Mouse (Mus musculus): ENCODE measurements around the gene Cluh. TPM values are rescaled to one million over a fixed set of nuclear protein-coding genes. Genes with fewer than 3 reads are reported as not detected.

Cluh gene
- polyA plus RNA-seq, 1 experiment from 2014 or later, result 39.7 TPM

Other genes with a start within 250 kb of the Cluh start
- 4.3 and 4.7 TPM in 2 replicates for gene Rap1gap2, start 38.6 kb upstream of the Cluh start, polyA plus RNA-seq (2014; fragmentation: Nextera tagmentation; extraction: Ambion mirVana)
- 0.32 and 0.67 TPM in 2 replicates for gene Ccdc92b, start 29.9 kb upstream of the Cluh start, polyA plus RNA-seq (2014; fragmentation: Nextera tagmentation; extraction: Ambion mirVana)
- 66.6 and 71.4 TPM in 2 replicates for gene Pafah1b1, start 75.2 kb downstream of the Cluh start, polyA plus RNA-seq (2014; fragmentation: Nextera tagmentation; extraction: Ambion mirVana)
- gene Mettl16, start 121.3 kb downstream of the Cluh start, polyA plus RNA-seq (2014; fragmentation: Nextera tagmentation; extraction: Ambion mirVana), result 20.3 and 21.4 TPM in 2 replicates
- 3.5 and 3.7 TPM in 2 replicates for gene Mnt, start 181.4 kb downstream of the Cluh start, polyA plus RNA-seq (2014; fragmentation: Nextera tagmentation; extraction: Ambion mirVana)
- 4.9 and 5.3 TPM in 2 replicates for gene Sgsm2, start 247.6 kb downstream of the Cluh start, polyA plus RNA-seq (2014; fragmentation: Nextera tagmentation; extraction: Ambion mirVana)
- gene Tsr1, start 248.6 kb downstream of the Cluh start, polyA plus RNA-seq (2014; fragmentation: Nextera tagmentation; extraction: Ambion mirVana), result 24.7 and 26.1 TPM in 2 replicates

Data from heart, embryonic 14.5 days (tissue).